Comparison of ENCODE assay signal across 8 mouse cellular contexts in genomic region chr4:150855346-150855745, GRCm38 (mm10). TPM values are rescaled to one million over a fixed set of nuclear protein-coding genes. Genes with fewer than 3 reads are reported as not detected.
DNase-seq lines count a peak whose midpoint lies in the region; ATAC-seq and TF ChIP-seq lines count a peak whose summit lies in the region.

No protein-coding gene starts in this region.

- peaks cover 33% of the 10 kb centered on the region for H3K4me1 ChIP-seq in embryonic facial prominence, embryonic 10.5 days
- peaks cover 2% of the 10 kb centered on the region; the same call in 1 of the 2 replicates for H3K4me1 ChIP-seq in hindbrain, embryonic 11.5 days (replicated peaks; ENCODE audit: control insufficient read depth, insufficient read depth, low read length)

- peak; percentile 78 for ATAC-seq in hindbrain, embryonic 11.5 days (ENCODE audit: low FRiP score)

- DNase-seq in left cerebral cortex, adult 2 months (ENCODE audit: extremely low spot score in 1 of 2, low spot score in 2 of 2) = peak; percentile 38 to 47
- DNase-seq in left cerebral cortex, postnatal 4 days = no peak
- DNase-seq in embryonic facial prominence, embryonic 10.5 days (ENCODE audit: low spot score) = no peak
- no peak for DNase-seq in hindbrain, embryonic 11.5 days (ENCODE audit: low spot score)
- DNase-seq in lung, postnatal 10 days = peak; percentile 44
- DNase-seq in Muller cell, postnatal 12 days (ENCODE audit: inconsistent ontology term) = no peak
- no peak for DNase-seq in cerebellum, adult 9-11 months
- no peak for DNase-seq in embryo, embryonic 11 days

- H3K36me3 ChIP-seq in embryonic facial prominence, embryonic 10.5 days (replicated peaks) = 0 out of 2 replicates have a peak, but pooled peaks cover 2% of the 10 kb centered on the region
- H3K36me3 ChIP-seq in hindbrain, embryonic 11.5 days (ENCODE audit: control insufficient read depth, insufficient read depth, low read length) = no peaks in the 10 kb centered on the region

- peak overlapping the region; percentile 64 for H3K4me2 ChIP-seq in hindbrain, embryonic 11.5 days (replicated peaks; ENCODE audit: low read depth, low read length)

- intact Hi-C loops in left cerebral cortex, adult 2 months (cut with DNase I) = loop anchor here (2.0 kb wide), 1 partner anchor 43 kb away; no protein-coding TSS in a partner anchor
- intact Hi-C loops in left cerebral cortex, postnatal 4 days (cut with DNase I) = no loop called here

- TF ChIP-seq CTCF in left cerebral cortex, adult 2 months (IDR thresholded peaks at IDR 0.05) = no peak

- no peaks in the 10 kb centered on the region for H3K9me3 ChIP-seq in embryonic facial prominence, embryonic 10.5 days
- no peaks in the 10 kb centered on the region for H3K9me3 ChIP-seq in hindbrain, embryonic 11.5 days (ENCODE audit: control insufficient read depth, low read length)

- H3K4me3 ChIP-seq in left cerebral cortex, adult 2 months = peak overlapping the region; percentile 76
- H3K4me3 ChIP-seq in embryonic facial prominence, embryonic 10.5 days = peak overlapping the region; percentile 92
- peak overlapping the region; percentile 78 for H3K4me3 ChIP-seq in hindbrain, embryonic 11.5 days (ENCODE audit: low read depth, low read length)

- peaks cover 15% of the 10 kb centered on the region for H3K27me3 ChIP-seq in embryonic facial prominence, embryonic 10.5 days (replicated peaks; ENCODE audit: low read depth, poor library complexity, severe bottlenecking)
- no peaks in the 10 kb centered on the region for H3K27me3 ChIP-seq in hindbrain, embryonic 11.5 days (ENCODE audit: control insufficient read depth, insufficient read depth, low read length)

- under 1% methylated on average over 43 of the region's 43 CpGs for WGBS in embryonic facial prominence, embryonic 10.5 days
- under 1% methylated on average over 28 of the region's 43 CpGs for WGBS in hindbrain, embryonic 11.5 days

- H3K9ac ChIP-seq in hindbrain, embryonic 11.5 days (ENCODE audit: low read depth, low read length) = peak overlapping the region; percentile 86

- H3K27ac ChIP-seq in left cerebral cortex, adult 2 months = peak overlapping the region; percentile 87
- H3K27ac ChIP-seq in embryonic facial prominence, embryonic 10.5 days (replicated peaks) = peak overlapping the region; percentile 98
- H3K27ac ChIP-seq in hindbrain, embryonic 11.5 days (ENCODE audit: low read depth, low read length) = peak overlapping the region; percentile 99

RNA-seq across cellular contexts. Expression of gene Errfi1, which starts 1.6 kb away (rescaled TPM):
- total RNA-seq in left cerebral cortex, adult 2 months (2021) = 10 to 100 TPM; 25.9 to 37.8 TPM
- 10 to 100 TPM; 18.1 to 18.8 TPM for total RNA-seq in left cerebral cortex, postnatal 4 days (2021)
- 27.0 and 28.1 TPM in 2 replicates for polyA plus RNA-seq in embryonic facial prominence, embryonic 10.5 days (2016; fragmentation: Nextera tagmentation; extraction: Ambion mirVana)
- polyA plus RNA-seq in hindbrain, embryonic 11.5 days (2014; fragmentation: Nextera tagmentation; extraction: Ambion mirVana) = 34.0 and 36.7 TPM in 2 replicates

RNA-seq across cellular contexts. Expression of gene Park7, which starts 58.9 kb away (rescaled TPM):
- 100 to 1,000 TPM; 190 TPM for total RNA-seq in left cerebral cortex, adult 2 months (2021)
- 100 to 1,000 TPM; 207 to 213 TPM for total RNA-seq in left cerebral cortex, postnatal 4 days (2021)
- 496 and 508 TPM in 2 replicates for polyA plus RNA-seq in embryonic facial prominence, embryonic 10.5 days (2016; fragmentation: Nextera tagmentation; extraction: Ambion mirVana)
- 406 and 416 TPM in 2 replicates for polyA plus RNA-seq in hindbrain, embryonic 11.5 days (2014; fragmentation: Nextera tagmentation; extraction: Ambion mirVana)

RNA-seq across cellular contexts. Expression of gene Tnfrsf9, which starts 59.0 kb away (rescaled TPM):
- total RNA-seq in left cerebral cortex, adult 2 months (2021) = under 1 TPM; 0.44 to 0.70 TPM
- total RNA-seq in left cerebral cortex, postnatal 4 days (2021) = under 1 TPM in 1 of 2 experiments, not detected in 1; 0.24 TPM
- polyA plus RNA-seq in embryonic facial prominence, embryonic 10.5 days (2016; fragmentation: Nextera tagmentation; extraction: Ambion mirVana) = 0.38 and 0.69 TPM in 2 replicates
- polyA plus RNA-seq in hindbrain, embryonic 11.5 days (2014; fragmentation: Nextera tagmentation; extraction: Ambion mirVana) = 0.21 TPM in 1 of 2 replicates, not detected in the other

Comparison
In these comparisons a context has a peak if more than half of its experiments do, and no peak if none do; other contexts are left out.
1. DNase-seq: peak in left cerebral cortex, adult 2 months (2 of 2) and lung, postnatal 10 days (single experiment); none in left cerebral cortex, postnatal 4 days (single experiment), embryonic facial prominence, embryonic 10.5 days (single experiment), hindbrain, embryonic 11.5 days (single experiment), Muller cell, postnatal 12 days (single experiment), cerebellum, adult 9-11 months (single experiment) and embryo, embryonic 11 days (single experiment).
2. Peak in every context shown above with its lines, with median percentiles within 50 percentile points of each other: H3K27ac ChIP-seq and H3K4me3 ChIP-seq.